Mouse (Mus musculus) layer of hippocampus, adult 9-11 months (tissue): Measurements from ENCODE around the gene Twnk.

Experiments used
- DNase-seq: peaks from one replicate; pipeline ENCODE4 v3.0.0; 2022

The Twnk gene

GRCm38 (mm10) chr19:45005444-45005843 lies at the start of gene Twnk:
Twnk (plus strand) TSS chr19:45005663.
- no peak for DNase-seq

GRCm38 (mm10) chr19:44959633-44960032 lies 45.8 kb upstream of the Twnk start:
- DNase-seq = no peak

GRCm38 (mm10) chr19:44965978-44966377 lies 39.5 kb upstream of the Twnk start:
- DNase-seq = no peak

GRCm38 (mm10) chr19:44968329-44968728 lies 37.1 kb upstream of the Twnk start:
- DNase-seq = no peak

GRCm38 (mm10) chr19:44976636-44977035 lies 28.8 kb upstream of the Twnk start:
- DNase-seq = no peak

GRCm38 (mm10) chr19:44977148-44977547 lies 28.3 kb upstream of the Twnk start:
- no peak for DNase-seq

GRCm38 (mm10) chr19:44980787-44981186 lies 24.7 kb upstream of the Twnk start:
- DNase-seq = no peak

GRCm38 (mm10) chr19:44982477-44983115 lies 22.9 kb upstream of the Twnk start:
- DNase-seq = no peak

GRCm38 (mm10) chr19:44983366-44983765 lies 22.1 kb upstream of the Twnk start:
- DNase-seq = no peak

GRCm38 (mm10) chr19:44984420-44984819 lies 21.0 kb upstream of the Twnk start:
- DNase-seq = no peak

GRCm38 (mm10) chr19:44985159-44985988 lies 20.1 kb upstream of the Twnk start:
- no peak for DNase-seq

- DNase-seq = no peak
Measured at GRCm38 (mm10) chr19:44987004-44987403, 18.5 kb upstream of the Twnk start.

- DNase-seq = peak; percentile 81
Measured at GRCm38 (mm10) chr19:44987851-44988250, 17.6 kb upstream of the Twnk start.

- no peak for DNase-seq
Measured at GRCm38 (mm10) chr19:44988321-44988720, 17.1 kb upstream of the Twnk start.

- DNase-seq = no peak
Measured at GRCm38 (mm10) chr19:44988831-44989566, 16.5 kb upstream of the Twnk start, which contains the start of gene Sema4g. Sema4g (plus strand) TSS chr19:44989101.

- no peak for DNase-seq
Measured at GRCm38 (mm10) chr19:44989567-44990495, 15.6 kb upstream of the Twnk start.

GRCm38 (mm10) chr19:44991031-44991430 lies 14.4 kb upstream of the Twnk start:
- no peak for DNase-seq

- DNase-seq = no peak
Measured at GRCm38 (mm10) chr19:44992246-44992645, 13.2 kb upstream of the Twnk start.

GRCm38 (mm10) chr19:44992712-44993111 lies 12.8 kb upstream of the Twnk start:
- DNase-seq = no peak

- no peak for DNase-seq
Measured at GRCm38 (mm10) chr19:44997786-44998185, 7.7 kb upstream of the Twnk start.

GRCm38 (mm10) chr19:44999647-45000046 lies 5.8 kb upstream of the Twnk start:
- no peak for DNase-seq

GRCm38 (mm10) chr19:45002301-45002700 lies 3.2 kb upstream of the Twnk start:
- no peak for DNase-seq
